Mouse (Mus musculus) hindbrain, embryonic 15.5 days (tissue): Measurements from ENCODE around the gene Tjp2. TPM values are rescaled to one million over a fixed set of nuclear protein-coding genes. Genes with fewer than 3 reads are reported as not detected.

Experiments
- ATAC-seq: fragments of 200-750 bp; cut with Nextera tagmentation; 2 replicates; pipeline ENCODE4 v1.8.0; 2017; ENCODE audit warnings: low read depth, moderate number of reproducible peaks, moderate TSS enrichment; ENCODE audit not compliant: low FRiP score
- H3K27ac ChIP-seq: fragments of 300-500 bp; sonication (generic); replicated peaks from 2 replicates; pipeline ENCODE4 v1.5.1; 2015; ENCODE audit warnings: mild to moderate bottlenecking, inconsistent platforms
- H3K27me3 ChIP-seq: fragments of 300-500 bp; sonication (generic); 2 replicates; pipeline ENCODE4 v1.6.1; 2015; ENCODE audit warnings: control low read depth, inconsistent platforms
- H3K36me3 ChIP-seq: fragments of 300-500 bp; sonication (generic); 2 replicates; pipeline ENCODE4 v1.6.1; 2015; ENCODE audit warnings: control low read depth, inconsistent platforms
- H3K4me1 ChIP-seq: fragments of 300-500 bp; sonication (generic); replicated peaks from 2 replicates; pipeline ENCODE4 v1.6.1; 2015; ENCODE audit warnings: control low read depth, inconsistent platforms
- H3K4me2 ChIP-seq: fragments of 300-500 bp; sonication (generic); 2 replicates; pipeline ENCODE4 v1.6.1; 2015; ENCODE audit warnings: moderate library complexity, mild to moderate bottlenecking, inconsistent platforms
- H3K4me3 ChIP-seq: fragments of 300-500 bp; sonication (generic); 2 replicates; pipeline ENCODE4 v1.5.1; 2015; ENCODE audit warnings: mild to moderate bottlenecking, inconsistent platforms
- H3K9ac ChIP-seq: fragments of 300-500 bp; sonication (generic); 2 replicates; pipeline ENCODE4 v1.6.1; 2015; ENCODE audit warnings: inconsistent platforms
- H3K9me3 ChIP-seq: fragments of 300-500 bp; sonication (generic); 2 replicates; pipeline ENCODE4 v1.6.1; 2016; ENCODE audit warnings: control low read depth, inconsistent platforms
- WGBS: fragments of 180-500 bp; shearing (Covaris S2); methylation state at CpG from one replicate; pipeline ENCODE4 v1.1.7; 2015; 5-methylcytosine and 5-hydroxymethylcytosine counted together
- polyA plus RNA-seq: library from polyadenylated mRNA; unstranded; fragments of >200 nt; fragmentation: Nextera tagmentation; extraction: Ambion mirVana; gene quantifications from 2 replicates; pipeline ENCODE4 v1.2.1, GENCODE M21; 2015

The Tjp2 gene
- 12.9 and 13.9 TPM in 2 replicates for polyA plus RNA-seq

- H3K9me3 ChIP-seq = no peaks in the 10 kb centered on the region
- peak within 1 kb of the TSS; percentile 38; the same call in 1 of the 2 replicates for H3K27ac ChIP-seq
- H3K4me2 ChIP-seq = peak within 1 kb of the TSS; percentile 90
- H3K36me3 ChIP-seq = no peaks in the 10 kb centered on the region
- peak within 1 kb of the TSS; percentile 39 for H3K9ac ChIP-seq
- H3K27me3 ChIP-seq = peaks cover 31% of the 10 kb centered on the region
- WGBS = under 1% methylated on average over 57 of the region's 59 CpGs
- H3K4me3 ChIP-seq = peak within 1 kb of the TSS; percentile 51
- peaks cover 17% of the 10 kb centered on the region for H3K4me1 ChIP-seq
- ATAC-seq = peak; percentile 61
Observed at GRCm38 (mm10) chr19:24224500-24225304, at the start of gene Tjp2. Gene Tjp2, minus strand, starts transcription at chr19:24225030.

- H3K9ac ChIP-seq = no peak overlapping the region
- ATAC-seq = no peak
- peaks cover 12% of the 10 kb centered on the region for H3K4me1 ChIP-seq
- 68% methylated on average over 3 of the region's 3 CpGs for WGBS
- H3K27ac ChIP-seq = no peak overlapping the region
- no peak overlapping the region for H3K4me2 ChIP-seq
- no peaks in the 10 kb centered on the region for H3K27me3 ChIP-seq
- no peak overlapping the region for H3K4me3 ChIP-seq
- no peaks in the 10 kb centered on the region for H3K36me3 ChIP-seq
- no peaks in the 10 kb centered on the region for H3K9me3 ChIP-seq
Observed at GRCm38 (mm10) chr19:24274281-24274680, 49.5 kb upstream of the Tjp2 start.

GRCm38 (mm10) chr19:24271746-24272426 lies 47.1 kb upstream of the Tjp2 start:
- ATAC-seq = peak; percentile 86
- Histone ChIP-seq H3K9ac (no peak overlapping the region), H3K4me2 (peak overlapping the region; percentile 38), H3K27me3 (no peaks in the 10 kb centered on the region), H3K4me3 (no peak overlapping the region), H3K9me3 (no peaks in the 10 kb centered on the region), H3K36me3 (no peaks in the 10 kb centered on the region), H3K4me1 (peaks cover 8% of the 10 kb centered on the region), H3K27ac (no peak overlapping the region)
- 48% methylated on average over 16 of the region's 16 CpGs for WGBS

- ATAC-seq = peak; percentile 73
- Histone ChIP-seq H3K9me3 (no peaks in the 10 kb centered on the region), H3K27me3 (no peaks in the 10 kb centered on the region), H3K36me3 (no peaks in the 10 kb centered on the region), H3K4me2 (peak overlapping the region; percentile 38), H3K27ac (no peak overlapping the region), H3K9ac (no peak overlapping the region), H3K4me3 (no peak overlapping the region), H3K4me1 (peaks cover 8% of the 10 kb centered on the region)
- WGBS = 41% methylated on average over 7 of the region's 7 CpGs
Observed at GRCm38 (mm10) chr19:24271326-24271725, 46.5 kb upstream of the Tjp2 start.

GRCm38 (mm10) chr19:24268531-24268930 lies 43.7 kb upstream of the Tjp2 start:
- Histone ChIP-seq H3K27me3 (no peaks in the 10 kb centered on the region), H3K27ac (no peak overlapping the region), H3K9ac (no peak overlapping the region), H3K4me3 (no peak overlapping the region), H3K36me3 (peaks cover 4% of the 10 kb centered on the region; the same call in 1 of the 2 replicates), H3K9me3 (no peaks in the 10 kb centered on the region), H3K4me1 (peaks cover 8% of the 10 kb centered on the region), H3K4me2 (no peak overlapping the region)
- 36% methylated on average over 4 of the region's 4 CpGs for WGBS
- no peak for ATAC-seq

- WGBS = 81% methylated on average over 7 of the region's 7 CpGs
- Histone ChIP-seq H3K36me3 (peaks cover 4% of the 10 kb centered on the region; the same call in 1 of the 2 replicates), H3K27ac (no peak overlapping the region), H3K27me3 (no peaks in the 10 kb centered on the region), H3K4me1 (peaks cover 3% of the 10 kb centered on the region), H3K4me2 (no peak overlapping the region), H3K9ac (no peak overlapping the region), H3K4me3 (no peak overlapping the region), H3K9me3 (no peaks in the 10 kb centered on the region)
- ATAC-seq = no peak
Observed at GRCm38 (mm10) chr19:24266046-24266830, 41.4 kb upstream of the Tjp2 start.

- 0 out of 2 replicates have a peak, but pooled peaks have one; percentile 54 for ATAC-seq
- Histone ChIP-seq H3K27me3 (no peaks in the 10 kb centered on the region), H3K9me3 (no peaks in the 10 kb centered on the region), H3K4me2 (no peak overlapping the region), H3K27ac (no peak overlapping the region), H3K4me3 (no peak overlapping the region), H3K9ac (no peak overlapping the region), H3K36me3 (peaks cover 4% of the 10 kb centered on the region; the same call in 1 of the 2 replicates), H3K4me1 (no peaks in the 10 kb centered on the region)
- WGBS = 49% methylated on average over 7 of the region's 7 CpGs
Observed at GRCm38 (mm10) chr19:24264991-24265390, 40.2 kb upstream of the Tjp2 start.

GRCm38 (mm10) chr19:24262736-24263135 lies 37.9 kb upstream of the Tjp2 start:
- Histone ChIP-seq H3K4me3 (no peak overlapping the region), H3K9me3 (no peaks in the 10 kb centered on the region), H3K27me3 (no peaks in the 10 kb centered on the region), H3K9ac (no peak overlapping the region), H3K4me2 (no peak overlapping the region), H3K4me1 (no peaks in the 10 kb centered on the region), H3K27ac (no peak overlapping the region), H3K36me3 (peaks cover 4% of the 10 kb centered on the region; the same call in 1 of the 2 replicates)
- no peak for ATAC-seq
- 90% methylated on average over 14 of the region's 14 CpGs for WGBS

- peak; percentile 56; the same call in 1 of the 2 replicates for ATAC-seq
- Histone ChIP-seq H3K4me1 (no peaks in the 10 kb centered on the region), H3K27ac (peak overlapping the region; percentile 30; the same call in 1 of the 2 replicates), H3K4me3 (no peak overlapping the region), H3K4me2 (no peak overlapping the region), H3K9ac (no peak overlapping the region), H3K27me3 (no peaks in the 10 kb centered on the region), H3K36me3 (0 out of 2 replicates have a peak, but pooled peaks cover 4% of the 10 kb centered on the region), H3K9me3 (no peaks in the 10 kb centered on the region)
- WGBS = 40% methylated on average over 12 of the region's 12 CpGs
Observed at GRCm38 (mm10) chr19:24259390-24260351, 34.8 kb upstream of the Tjp2 start.

GRCm38 (mm10) chr19:24258368-24258767 lies 33.5 kb upstream of the Tjp2 start:
- Histone ChIP-seq H3K4me2 (no peak overlapping the region), H3K4me3 (no peak overlapping the region), H3K36me3 (no peaks in the 10 kb centered on the region), H3K9ac (no peak overlapping the region), H3K9me3 (no peaks in the 10 kb centered on the region), H3K4me1 (no peaks in the 10 kb centered on the region), H3K27me3 (no peaks in the 10 kb centered on the region), H3K27ac (no peak overlapping the region)
- WGBS = 77% methylated on average over 5 of the region's 5 CpGs
- ATAC-seq = no peak

GRCm38 (mm10) chr19:24257962-24258361 lies 33.1 kb upstream of the Tjp2 start:
- no peak overlapping the region for H3K4me3 ChIP-seq
- no peak for ATAC-seq
- H3K27me3 ChIP-seq = no peaks in the 10 kb centered on the region
- 92% methylated on average over 6 of the region's 6 CpGs for WGBS
- no peaks in the 10 kb centered on the region for H3K4me1 ChIP-seq
- no peaks in the 10 kb centered on the region for H3K9me3 ChIP-seq
- no peaks in the 10 kb centered on the region for H3K36me3 ChIP-seq
- H3K27ac ChIP-seq = no peak overlapping the region
- no peak overlapping the region for H3K9ac ChIP-seq
- no peak overlapping the region for H3K4me2 ChIP-seq
